Mouse (Mus musculus) neural tube, embryonic 11.5 days (tissue): ENCODE measurements around the gene Naa10. TPM values are rescaled to one million over a fixed set of nuclear protein-coding genes. Genes with fewer than 3 reads are reported as not detected.

Experiments
- ATAC-seq: fragments of 200-750 bp; cut with Nextera tagmentation; 2 replicates; pipeline ENCODE4 v1.8.0; 2017; ENCODE audit warnings: moderate number of reproducible peaks, mild to moderate bottlenecking, moderate TSS enrichment, moderate library complexity; ENCODE audit not compliant: insufficient read depth, low FRiP score, low TSS enrichment
- DNase-seq: peaks from one replicate; pipeline ENCODE4 v3.0.0-alpha.2; 2015; ENCODE audit warnings: low spot score
- H3K27ac ChIP-seq: fragments of 300-500 bp; sonication (generic); 2 replicates; pipeline ENCODE4 v1.5.1; 2014; ENCODE audit warnings: low read depth, mild to moderate bottlenecking, low read length
- H3K27me3 ChIP-seq: fragments of 300-500 bp; sonication (generic); 2 replicates; pipeline ENCODE4 v1.6.1; 2014; ENCODE audit warnings: mild to moderate bottlenecking, low read length, mixed read lengths; ENCODE audit not compliant: control insufficient read depth, insufficient read depth
- H3K36me3 ChIP-seq: fragments of 300-500 bp; sonication (generic); 2 replicates; pipeline ENCODE4 v1.6.1; 2014; ENCODE audit warnings: mild to moderate bottlenecking, low read length, moderate library complexity, mixed read lengths; ENCODE audit not compliant: control insufficient read depth, insufficient read depth
- H3K4me1 ChIP-seq: fragments of 300-500 bp; sonication (generic); 2 replicates; pipeline ENCODE4 v1.6.1; 2014; ENCODE audit warnings: low read length, mixed read lengths; ENCODE audit not compliant: control insufficient read depth, insufficient read depth
- H3K4me2 ChIP-seq: fragments of 300-500 bp; sonication (generic); 2 replicates; pipeline ENCODE4 v1.6.1; 2014; ENCODE audit warnings: low read depth, mild to moderate bottlenecking, moderate library complexity
- H3K4me3 ChIP-seq: fragments of 300-500 bp; sonication (generic); 2 replicates; pipeline ENCODE4 v1.5.1; 2014; ENCODE audit warnings: low read depth, low read length
- H3K9ac ChIP-seq: fragments of 300-500 bp; sonication (generic); 2 replicates; pipeline ENCODE4 v1.6.1; 2014; ENCODE audit warnings: mild to moderate bottlenecking, low read length
- H3K9me3 ChIP-seq: fragments of 300-500 bp; sonication (generic); 2 replicates; pipeline ENCODE4 v1.6.1; 2016; ENCODE audit warnings: low read length; ENCODE audit not compliant: control insufficient read depth
- WGBS: fragments of 180-500 bp; shearing (Covaris S2); extraction: QIAGEN DNeasy Blood & Tissue Kit; methylation state at CpG from one replicate; pipeline ENCODE4 v1.1.7; 2014; 5-methylcytosine and 5-hydroxymethylcytosine counted together
- polyA plus RNA-seq: library from polyadenylated mRNA; unstranded; fragments of >200 nt; fragmentation: Nextera tagmentation; extraction: Ambion mirVana; gene quantifications from 2 replicates; pipeline ENCODE4 v1.2.1, GENCODE M21; 2014

The Naa10 gene
- polyA plus RNA-seq: 133 and 144 TPM in 2 replicates

- peak within 1 kb of the TSS; percentile 67 for H3K4me2 ChIP-seq
- WGBS: 15% methylated on average over 43 of the region's 43 CpGs
- no peaks in the 10 kb centered on the region for H3K9me3 ChIP-seq
- peak within 1 kb of the TSS; percentile 60; the same call in 1 of the 2 replicates for H3K27ac ChIP-seq
- H3K4me1 ChIP-seq: no peaks in the 10 kb centered on the region
- peak within 1 kb of the TSS; percentile 64 for H3K9ac ChIP-seq
- peak within 1 kb of the TSS; percentile 53 for H3K4me3 ChIP-seq
- ATAC-seq (peak; percentile 97), DNase-seq (peak; percentile 87)
- H3K36me3 ChIP-seq: no peaks in the 10 kb centered on the region
- H3K27me3 ChIP-seq: no peaks in the 10 kb centered on the region
Measured at GRCm38 (mm10) chrX:73921823-73922549, at the start of gene Naa10, which contains the start of gene Arhgap4. Gene Naa10, minus strand, starts transcription at chrX:73921944. Gene Arhgap4, minus strand, starts transcription at chrX:73921870.

- H3K4me3 ChIP-seq: no peak overlapping the region
- H3K9me3 ChIP-seq: no peaks in the 10 kb centered on the region
- no peak for ATAC-seq
- H3K4me1 ChIP-seq: no peaks in the 10 kb centered on the region
- no peak overlapping the region for H3K27ac ChIP-seq
- H3K9ac ChIP-seq: no peak overlapping the region
- no peaks in the 10 kb centered on the region for H3K36me3 ChIP-seq
- no peaks in the 10 kb centered on the region for H3K27me3 ChIP-seq
- H3K4me2 ChIP-seq: no peak overlapping the region
- DNase-seq: no peak
Measured at GRCm38 (mm10) chrX:73970781-73971180, 49.0 kb upstream of the Naa10 start.

GRCm38 (mm10) chrX:73969729-73970128 lies 48.0 kb upstream of the Naa10 start:
- Histone ChIP-seq H3K4me1 (no peaks in the 10 kb centered on the region), H3K36me3 (no peaks in the 10 kb centered on the region), H3K4me2 (no peak overlapping the region), H3K4me3 (no peak overlapping the region), H3K27ac (no peak overlapping the region), H3K9ac (no peak overlapping the region), H3K27me3 (no peaks in the 10 kb centered on the region), H3K9me3 (no peaks in the 10 kb centered on the region)
- DNase-seq (no peak), ATAC-seq (no peak)
- WGBS: 95% methylated on average over 2 of the region's 2 CpGs

- Histone ChIP-seq H3K27me3 (no peaks in the 10 kb centered on the region), H3K4me1 (peaks cover 4% of the 10 kb centered on the region), H3K9me3 (no peaks in the 10 kb centered on the region), H3K4me2 (no peak overlapping the region), H3K36me3 (no peaks in the 10 kb centered on the region), H3K4me3 (no peak overlapping the region), H3K27ac (no peak overlapping the region), H3K9ac (no peak overlapping the region)
- no peak for ATAC-seq
- no peak for DNase-seq
- 82% methylated on average over 1 of the region's 1 CpGs for WGBS
Measured at GRCm38 (mm10) chrX:73969167-73969566, 47.4 kb upstream of the Naa10 start.

- ATAC-seq (peak; percentile 81), DNase-seq (peak; percentile 90)
- 11% methylated on average over 51 of the region's 60 CpGs for WGBS
- Histone ChIP-seq H3K4me1 (peaks cover 8% of the 10 kb centered on the region), H3K9me3 (no peaks in the 10 kb centered on the region), H3K36me3 (no peaks in the 10 kb centered on the region), H3K9ac (peak overlapping the region; percentile 73), H3K4me2 (peak overlapping the region; percentile 41), H3K4me3 (peak overlapping the region; percentile 73), H3K27ac (peak overlapping the region; percentile 96), H3K27me3 (no peaks in the 10 kb centered on the region)
Measured at GRCm38 (mm10) chrX:73967177-73968075, 45.7 kb upstream of the Naa10 start.

GRCm38 (mm10) chrX:73966248-73967176 lies 44.8 kb upstream of the Naa10 start, which contains the start of gene Hcfc1:
Gene Hcfc1, minus strand, starts transcription at chrX:73966357.
- peak; percentile 77 for ATAC-seq
- no peaks in the 10 kb centered on the region for H3K36me3 ChIP-seq
- no peaks in the 10 kb centered on the region for H3K27me3 ChIP-seq
- H3K27ac ChIP-seq: peak within 1 kb of the TSS; percentile 96
- peak within 1 kb of the TSS; percentile 73 for H3K9ac ChIP-seq
- peaks cover 8% of the 10 kb centered on the region for H3K4me1 ChIP-seq
- peak; percentile 88 for DNase-seq
- H3K4me2 ChIP-seq: peak within 1 kb of the TSS; percentile 63
- H3K4me3 ChIP-seq: peak within 1 kb of the TSS; percentile 73
- H3K9me3 ChIP-seq: no peaks in the 10 kb centered on the region
- WGBS: 17% methylated on average over 52 of the region's 58 CpGs

GRCm38 (mm10) chrX:73965307-73965706 lies 43.6 kb upstream of the Naa10 start:
- Histone ChIP-seq H3K36me3 (no peaks in the 10 kb centered on the region), H3K4me1 (peaks cover 8% of the 10 kb centered on the region), H3K4me3 (peak overlapping the region; percentile 73), H3K4me2 (peak overlapping the region; percentile 63), H3K9ac (peak overlapping the region; percentile 73), H3K9me3 (no peaks in the 10 kb centered on the region), H3K27ac (no peak overlapping the region; the same call in 1 of the 2 replicates), H3K27me3 (no peaks in the 10 kb centered on the region)
- DNase-seq: no peak
- no peak for ATAC-seq
- WGBS: 17% methylated on average over 20 of the region's 20 CpGs

GRCm38 (mm10) chrX:73964363-73964762 lies 42.6 kb upstream of the Naa10 start:
- no peak for DNase-seq
- peak overlapping the region; percentile 73 for H3K4me3 ChIP-seq
- WGBS: 42% methylated on average over 3 of the region's 3 CpGs
- H3K9ac ChIP-seq: peak overlapping the region; percentile 15
- H3K4me1 ChIP-seq: peaks cover 8% of the 10 kb centered on the region
- H3K9me3 ChIP-seq: no peaks in the 10 kb centered on the region
- H3K36me3 ChIP-seq: no peaks in the 10 kb centered on the region
- H3K4me2 ChIP-seq: peak overlapping the region; percentile 63
- H3K27ac ChIP-seq: no peak overlapping the region
- H3K27me3 ChIP-seq: no peaks in the 10 kb centered on the region
- no peak for ATAC-seq
